Mouse (Mus musculus) heart, adult 2 months (tissue): ENCODE data around the gene Acot8.

Source experiments
- CTCF ChIP-seq: fragments of 200-600 bp; IDR thresholded peaks from 2 replicates; pipeline ENCODE4 v1.8.1; 2022; ENCODE audit warnings: antibody characterized with exemption, mild to moderate bottlenecking, moderate library complexity
- EP300 ChIP-seq: fragments of 200-500 bp; IDR thresholded peaks from 2 replicates; pipeline ENCODE4 v1.6.1; 2011; ENCODE audit warnings: low read depth, low read length, control low read depth; ENCODE audit not compliant: insufficient read depth
- POLR2A ChIP-seq: fragments of 200-500 bp; IDR thresholded peaks from 2 replicates; pipeline ENCODE4 v1.6.1; 2011; ENCODE audit warnings: mild to moderate bottlenecking, low read depth, low read length, control low read depth; ENCODE audit not compliant: insufficient read depth

DNA sequence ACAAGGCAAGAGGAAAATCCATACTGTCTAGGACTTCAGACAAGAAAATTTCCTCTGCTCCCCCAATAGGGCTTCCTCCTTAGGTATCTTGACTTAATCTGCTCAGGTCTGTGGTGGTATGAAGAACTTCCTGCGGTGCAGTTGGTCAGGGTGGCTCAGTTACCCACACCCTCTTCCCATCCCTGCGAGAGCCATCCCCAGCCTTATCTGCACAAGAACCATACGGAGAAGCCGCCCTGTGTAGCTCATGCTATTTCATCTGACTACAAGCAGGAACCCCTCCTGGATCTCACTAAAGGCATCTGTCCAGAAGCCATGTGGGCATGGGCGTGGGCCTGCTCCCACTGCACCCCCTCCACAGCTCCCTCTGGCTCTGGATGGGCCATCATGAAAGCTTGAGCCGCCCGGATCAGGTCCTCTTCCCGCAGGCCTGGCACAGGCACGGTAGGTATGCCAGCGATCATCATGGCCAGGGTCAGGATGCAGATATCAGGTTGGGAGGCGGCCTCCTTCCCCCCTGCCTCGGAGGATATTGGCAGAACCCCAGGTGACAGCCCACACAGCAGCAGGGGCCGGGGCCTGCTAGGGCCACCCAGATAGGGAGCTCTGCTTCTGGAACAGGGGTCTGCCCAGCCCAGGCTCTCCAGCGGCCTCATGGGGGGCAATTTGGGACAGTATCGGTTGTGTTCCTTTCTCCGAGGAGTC, 22.6 kb upstream of the Acot8 start:
- TF ChIP-seq POLR2A (no peak), CTCF (no peak), EP300 (no peak)
